In genomic region chr8:128562625-128563024, GRCm38 (mm10) we compare ENCODE assay signal across 17 mouse cellular contexts.
DNase-seq lines count a peak whose midpoint lies in the region; ATAC-seq and TF ChIP-seq lines count a peak whose summit lies in the region.
"Had no signal": no experiment of that assay in that cellular context is flagged by ENCODE, and none has a peak within 500 bp of the region (broad histone marks: within the 10 kb centered on the region; RNA-seq: fewer than 3 reads in every experiment).

No protein-coding gene starts in this region.

- ATAC-seq in heart, embryonic 16.5 days (replicated peaks; ENCODE audit: extremely low read depth, insufficient read depth, low FRiP score), result peak; percentile 52; the same call in 1 of the 2 replicates
- ATAC-seq in kidney, postnatal 0 days (replicated peaks; ENCODE audit: low FRiP score, low read depth), result no peak
- ATAC-seq in stomach, postnatal 0 days (ENCODE audit: low FRiP score, low TSS enrichment), result no peak
- ATAC-seq in intestine, postnatal 0 days, result no peak

- no peak overlapping the region for H3K4me3 ChIP-seq in brown adipose tissue, adult 24 weeks (ENCODE audit: insufficient read depth, low read depth, low read length)
- no peak overlapping the region for H3K4me3 ChIP-seq in heart, embryonic 16.5 days (ENCODE audit: low read length)
- H3K4me3 ChIP-seq in kidney, postnatal 0 days (replicated peaks; ENCODE audit: low read depth, low read length), result no peak overlapping the region
- H3K4me3 ChIP-seq in stomach, postnatal 0 days (ENCODE audit: low read depth, low read length), result no peak overlapping the region
- H3K4me3 ChIP-seq in intestine, postnatal 0 days (ENCODE audit: low read depth, low read length), result no peak overlapping the region
- H3K4me3 ChIP-seq: embryonic facial prominence, embryonic 13.5 days; forebrain, embryonic 12.5 days; hindbrain, embryonic 13.5 days; liver, embryonic 13.5 days; midbrain, embryonic 10.5 days; myocyte had no signal

- no peak overlapping the region for H3K4me2 ChIP-seq in heart, embryonic 16.5 days (ENCODE audit: low read depth, low read length)
- H3K4me2 ChIP-seq in kidney, postnatal 0 days (ENCODE audit: low read length), result no peak overlapping the region
- no peak overlapping the region for H3K4me2 ChIP-seq in stomach, postnatal 0 days (replicated peaks; ENCODE audit: low read depth)
- H3K4me2 ChIP-seq in intestine, postnatal 0 days (replicated peaks; ENCODE audit: low read depth), result no peak overlapping the region
- H3K4me2 ChIP-seq: embryonic facial prominence, embryonic 13.5 days; forebrain, embryonic 12.5 days; hindbrain, embryonic 13.5 days; liver, embryonic 13.5 days had no signal

- no peaks in the 10 kb centered on the region for H3K36me3 ChIP-seq in heart, embryonic 16.5 days (ENCODE audit: control insufficient read depth, insufficient read depth)
- no peaks in the 10 kb centered on the region for H3K36me3 ChIP-seq in kidney, postnatal 0 days (ENCODE audit: insufficient read depth, low read length)
- H3K36me3 ChIP-seq in stomach, postnatal 0 days (ENCODE audit: control insufficient read depth, insufficient read depth, low read length), result no peaks in the 10 kb centered on the region
- no peaks in the 10 kb centered on the region for H3K36me3 ChIP-seq in intestine, postnatal 0 days (ENCODE audit: control insufficient read depth, insufficient read depth)
- H3K36me3 ChIP-seq: embryonic facial prominence, embryonic 13.5 days; forebrain, embryonic 12.5 days; hindbrain, embryonic 13.5 days; liver, embryonic 13.5 days; midbrain, embryonic 10.5 days had no signal

- peaks cover 5% of the 10 kb centered on the region for H3K9me3 ChIP-seq in heart, embryonic 16.5 days (replicated peaks; ENCODE audit: control insufficient read depth, low read length)
- no peaks in the 10 kb centered on the region for H3K9me3 ChIP-seq in kidney, postnatal 0 days (replicated peaks; ENCODE audit: low read length)
- H3K9me3 ChIP-seq in stomach, postnatal 0 days (ENCODE audit: control insufficient read depth, low read length), result no peaks in the 10 kb centered on the region
- no peaks in the 10 kb centered on the region for H3K9me3 ChIP-seq in intestine, postnatal 0 days (ENCODE audit: control insufficient read depth)
- H3K9me3 ChIP-seq: embryonic facial prominence, embryonic 13.5 days; forebrain, embryonic 12.5 days; hindbrain, embryonic 13.5 days; liver, embryonic 13.5 days; midbrain, embryonic 10.5 days had no signal

- peak; percentile 21 for DNase-seq in embryo, embryonic 10 days (ENCODE audit: low spot score)
- DNase-seq in embryo, embryonic 9.5 days (ENCODE audit: extremely low spot score), result no peak
- DNase-seq in kidney, postnatal 0 days (ENCODE audit: low spot score), result peak; percentile 55
- DNase-seq in stomach, postnatal 0 days (ENCODE audit: low spot score), result no peak
- no peak for DNase-seq in Muller cell, postnatal 12 days (ENCODE audit: inconsistent ontology term)
- DNase-seq: cerebellum, adult 2 months; liver, embryonic 13.5 days; lung, postnatal 10 days; thymus, adult 2 months had no signal

- no peak overlapping the region for H3K9ac ChIP-seq in heart, embryonic 16.5 days (ENCODE audit: low read length)
- H3K9ac ChIP-seq in kidney, postnatal 0 days (ENCODE audit: low read depth, low read length), result no peak overlapping the region
- H3K9ac ChIP-seq in stomach, postnatal 0 days (ENCODE audit: low read length), result no peak overlapping the region
- H3K9ac ChIP-seq in intestine, postnatal 0 days (ENCODE audit: low read depth, low read length), result no peak overlapping the region
- H3K9ac ChIP-seq: embryonic facial prominence, embryonic 13.5 days; forebrain, embryonic 12.5 days; hindbrain, embryonic 13.5 days; liver, embryonic 13.5 days had no signal

- WGBS in heart, embryonic 16.5 days, result 34% methylated on average over 3 of the region's 3 CpGs
- 24% methylated on average over 3 of the region's 3 CpGs for WGBS in kidney, postnatal 0 days
- 47% methylated on average over 3 of the region's 3 CpGs for WGBS in stomach, postnatal 0 days
- WGBS in intestine, postnatal 0 days, result 44% methylated on average over 3 of the region's 3 CpGs

- TF ChIP-seq EP300 in stomach, postnatal 0 days (optimal IDR thresholded peaks at IDR 0.05), result no peak

- TF ChIP-seq CTCF in kidney, postnatal 0 days (IDR thresholded peaks at IDR 0.05; ENCODE audit: low read depth), result no peak
- TF ChIP-seq CTCF in stomach, postnatal 0 days (IDR thresholded peaks at IDR 0.05; ENCODE audit: low read depth), result no peak
- TF ChIP-seq CTCF in intestine, postnatal 0 days (IDR thresholded peaks at IDR 0.05; ENCODE audit: low read depth), result no peak

- H3K4me1 ChIP-seq in brown adipose tissue, adult 24 weeks (ENCODE audit: control insufficient read depth, insufficient read depth, insufficient read length, low read length), result peaks cover 15% of the 10 kb centered on the region
- peaks cover 4% of the 10 kb centered on the region; the same call in 1 of the 2 replicates for H3K4me1 ChIP-seq in heart, embryonic 16.5 days (ENCODE audit: control insufficient read depth, insufficient read depth, low read length)
- H3K4me1 ChIP-seq in kidney, postnatal 0 days (replicated peaks; ENCODE audit: insufficient read depth, low read length), result 0 out of 2 replicates have a peak, but pooled peaks cover 4% of the 10 kb centered on the region
- H3K4me1 ChIP-seq in stomach, postnatal 0 days (replicated peaks; ENCODE audit: control insufficient read depth, insufficient read depth), result no peaks in the 10 kb centered on the region
- no peaks in the 10 kb centered on the region for H3K4me1 ChIP-seq in intestine, postnatal 0 days (replicated peaks; ENCODE audit: control insufficient read depth, insufficient read depth, low read length)
- H3K4me1 ChIP-seq: embryonic facial prominence, embryonic 13.5 days; forebrain, embryonic 12.5 days had no signal

- H3K27ac ChIP-seq in brown adipose tissue, adult 24 weeks (replicated peaks; ENCODE audit: low read depth, low read length), result peak overlapping the region; percentile 19; the same call in 1 of the 2 replicates
- H3K27ac ChIP-seq in heart, embryonic 16.5 days (ENCODE audit: low read length), result no peak overlapping the region; the same call in 1 of the 2 replicates
- H3K27ac ChIP-seq in kidney, postnatal 0 days, result no peak overlapping the region
- no peak overlapping the region for H3K27ac ChIP-seq in stomach, postnatal 0 days (replicated peaks)
- H3K27ac ChIP-seq in intestine, postnatal 0 days (ENCODE audit: low read depth, low read length), result no peak overlapping the region
- H3K27ac ChIP-seq: embryonic facial prominence, embryonic 13.5 days; forebrain, embryonic 12.5 days; hindbrain, embryonic 13.5 days; liver, embryonic 13.5 days; midbrain, embryonic 10.5 days had no signal

- no peaks in the 10 kb centered on the region for H3K27me3 ChIP-seq in heart, embryonic 16.5 days (ENCODE audit: control insufficient read depth, insufficient read depth, low read length)
- H3K27me3 ChIP-seq in kidney, postnatal 0 days (ENCODE audit: insufficient read depth, low read length), result no peaks in the 10 kb centered on the region
- no peaks in the 10 kb centered on the region for H3K27me3 ChIP-seq in stomach, postnatal 0 days (ENCODE audit: control insufficient read depth, insufficient read depth, low read length)
- H3K27me3 ChIP-seq in intestine, postnatal 0 days (replicated peaks; ENCODE audit: control insufficient read depth, insufficient read depth, low read length), result no peaks in the 10 kb centered on the region
- H3K27me3 ChIP-seq: embryonic facial prominence, embryonic 13.5 days; forebrain, embryonic 12.5 days; hindbrain, embryonic 13.5 days; liver, embryonic 13.5 days had no signal

Comparison
In these comparisons a context has a peak if more than half of its experiments do, and no peak if none do; other contexts are left out.
1. DNase-seq: peak in embryo, embryonic 10 days (single experiment) and kidney, postnatal 0 days (single experiment); none in embryo, embryonic 9.5 days (single experiment), stomach, postnatal 0 days (single experiment) and Muller cell, postnatal 12 days (single experiment).